Mouse (Mus musculus) heart, adult 11 months (tissue): ENCODE results near the gene Pdcd6.

Source experiments
- DNase-seq: peaks from one replicate; pipeline ENCODE4 v3.0.0; 2022

Pdcd6 gene

GRCm38 (mm10) chr13:74317170-74317849, at the start of gene Pdcd6:
Gene Pdcd6 (minus strand): TSS chr13:74317580.
- peak; percentile 100 for DNase-seq

GRCm38 (mm10) chr13:74363859-74364235, 46.5 kb upstream of the Pdcd6 start, which contains the start of gene Lrrc14b:
Gene Lrrc14b (minus strand): TSS chr13:74364005.
- DNase-seq = peak; percentile 97

DNA sequence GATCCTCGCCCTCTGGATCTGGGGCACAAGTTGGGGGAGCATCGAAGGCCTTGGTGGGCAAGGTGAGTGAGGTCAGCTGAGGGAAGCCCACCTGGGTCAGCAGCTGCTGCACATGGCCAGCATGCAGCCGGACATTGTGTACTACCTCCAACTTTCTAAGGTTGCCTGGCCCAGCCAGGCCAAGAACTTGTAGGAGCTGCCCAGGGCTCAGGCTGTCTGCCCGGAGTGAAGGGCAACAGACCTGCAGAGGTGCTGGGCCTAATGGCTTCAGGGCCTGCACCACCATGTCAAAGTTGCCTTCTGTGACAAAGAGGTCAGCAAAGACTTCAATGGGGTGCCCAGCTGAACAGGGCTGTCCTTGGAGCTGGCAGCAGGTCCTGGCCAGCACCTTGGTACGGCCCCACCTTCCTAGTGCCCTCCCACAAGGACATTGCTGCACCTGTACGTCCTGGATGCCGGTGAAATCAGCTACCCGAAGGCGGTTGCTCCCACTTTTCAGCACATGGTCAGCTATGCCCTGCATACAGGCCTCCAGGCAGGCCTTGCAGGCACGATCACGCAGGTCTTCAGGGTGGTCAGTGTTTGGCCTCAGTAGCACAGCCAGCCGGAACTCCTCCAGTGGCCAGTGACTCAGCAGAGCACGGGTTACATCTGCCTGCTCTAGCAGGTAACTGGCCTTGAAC, 45.9 kb upstream of the Pdcd6 start:
- DNase-seq = peak; percentile 93

DNA sequence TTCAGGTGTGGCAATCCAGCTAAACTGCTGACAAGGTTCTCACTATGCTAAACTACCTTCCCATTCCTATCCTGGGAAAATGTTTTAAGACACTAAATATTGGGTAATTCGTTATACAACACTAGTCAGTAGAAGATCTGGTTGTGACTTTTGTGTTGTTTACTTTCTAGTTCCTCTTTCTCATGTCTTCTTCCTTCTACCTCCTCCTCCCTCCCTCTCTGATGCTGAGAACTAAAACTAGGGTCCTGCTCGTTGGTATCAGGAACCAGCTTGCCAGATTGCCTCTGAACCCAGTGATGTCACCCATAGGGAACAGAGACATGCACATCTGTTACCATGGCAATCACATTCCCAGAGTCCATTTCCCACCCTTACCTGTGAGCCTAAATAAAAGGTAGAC, 44.8 kb upstream of the Pdcd6 start:
- peak; percentile 85 for DNase-seq

GRCm38 (mm10) chr13:74356491-74356890, 39.1 kb upstream of the Pdcd6 start:
- DNase-seq = peak; percentile 78

GRCm38 (mm10) chr13:74350435-74350906, 33.1 kb upstream of the Pdcd6 start:
- DNase-seq = no peak

GRCm38 (mm10) chr13:74349566-74350434, 32.4 kb upstream of the Pdcd6 start, which contains the start of the genes Sdha and Ccdc127:
Gene Sdha (minus strand): TSS chr13:74350280.
Gene Ccdc127 (plus strand): TSS chr13:74350309.
- peak; percentile 100 for DNase-seq

GRCm38 (mm10) chr13:74341036-74341435, 23.7 kb upstream of the Pdcd6 start:
- no peak for DNase-seq

DNA sequence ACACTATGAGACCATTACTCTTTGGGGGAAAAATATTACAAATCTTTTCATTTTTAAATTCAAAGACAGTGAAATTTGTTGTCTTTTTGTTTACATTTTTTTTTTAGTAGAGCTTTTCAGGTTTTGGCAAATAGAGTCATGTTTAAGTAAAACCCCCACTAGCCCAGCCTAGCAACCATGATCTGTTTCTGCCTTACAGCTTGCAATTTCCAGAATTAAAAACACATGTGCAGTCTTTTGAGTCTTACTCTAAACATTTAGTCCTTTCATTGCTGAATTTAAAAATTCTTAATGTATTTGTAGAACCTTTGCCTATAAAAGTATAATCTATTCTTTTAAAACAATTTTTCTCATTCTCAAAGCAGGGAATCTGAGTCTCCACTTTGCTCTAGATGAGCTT, 11.9 kb upstream of the Pdcd6 start:
- DNase-seq = no peak

DNA sequence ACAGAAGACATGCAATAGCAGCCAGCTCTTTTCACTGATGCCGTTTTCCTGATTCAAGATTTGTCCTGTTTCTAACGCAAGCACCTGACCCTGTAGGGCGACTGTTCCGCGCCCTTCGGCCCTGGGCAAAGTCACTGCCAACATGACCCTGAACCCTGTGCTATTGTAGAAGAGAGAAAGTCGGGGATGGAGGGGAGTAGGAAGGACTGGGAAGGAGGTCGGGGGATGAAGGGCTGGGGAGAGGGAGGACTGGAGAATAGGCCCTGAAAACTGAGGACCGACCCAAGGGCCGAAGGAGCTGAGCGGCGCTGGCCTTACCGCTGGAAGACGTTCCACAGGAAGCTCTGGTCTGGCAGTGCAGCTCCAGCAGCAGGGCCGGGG, 601 bp downstream of the Pdcd6 start:
- DNase-seq = no peak

GRCm38 (mm10) chr13:74316386-74316785, 994 bp downstream of the Pdcd6 start:
- DNase-seq = peak; percentile 37

GRCm38 (mm10) chr13:74314616-74315015, 2.8 kb downstream of the Pdcd6 start:
- DNase-seq = peak; percentile 49

GRCm38 (mm10) chr13:74305780-74306179, 11.6 kb downstream of the Pdcd6 start:
- peak; percentile 61 for DNase-seq

DNA sequence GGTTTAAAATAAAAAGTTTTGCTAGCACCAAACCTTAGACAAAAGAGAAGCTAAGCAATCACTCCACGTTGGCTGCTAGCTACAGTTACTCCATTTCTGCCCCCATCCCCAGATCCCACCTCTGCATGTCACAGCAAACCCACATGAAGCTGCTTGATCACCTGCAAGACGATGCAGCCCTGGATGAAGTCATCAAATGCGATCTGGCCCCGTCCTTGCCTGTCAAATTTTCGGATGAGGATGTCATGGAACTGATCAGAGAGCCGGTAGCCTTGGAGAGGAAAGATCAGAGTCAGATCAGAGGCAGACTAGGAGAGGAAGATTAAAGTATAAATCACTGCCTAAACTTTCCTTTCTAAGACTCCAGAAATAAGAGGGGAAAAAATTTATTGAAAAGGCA, 12.0 kb downstream of the Pdcd6 start:
- DNase-seq = peak; percentile 55

GRCm38 (mm10) chr13:74302050-74303037, 15.0 kb downstream of the Pdcd6 start:
- DNase-seq = peak; percentile 81

GRCm38 (mm10) chr13:74301607-74301984, 15.8 kb downstream of the Pdcd6 start:
- peak; percentile 90 for DNase-seq

GRCm38 (mm10) chr13:74300925-74301606, 16.3 kb downstream of the Pdcd6 start:
- DNase-seq = peak; percentile 93

- peak; percentile 43 for DNase-seq
These were observed 21.0 kb downstream of the Pdcd6 start for GRCm38 (mm10) chr13:74296376-74296775.

- peak; percentile 93 for DNase-seq
These were observed 25.2 kb downstream of the Pdcd6 start, which contains the start of gene Ahrr for GRCm38 (mm10) chr13:74292167-74292566. Gene Ahrr (minus strand): TSS chr13:74292331.

DNA sequence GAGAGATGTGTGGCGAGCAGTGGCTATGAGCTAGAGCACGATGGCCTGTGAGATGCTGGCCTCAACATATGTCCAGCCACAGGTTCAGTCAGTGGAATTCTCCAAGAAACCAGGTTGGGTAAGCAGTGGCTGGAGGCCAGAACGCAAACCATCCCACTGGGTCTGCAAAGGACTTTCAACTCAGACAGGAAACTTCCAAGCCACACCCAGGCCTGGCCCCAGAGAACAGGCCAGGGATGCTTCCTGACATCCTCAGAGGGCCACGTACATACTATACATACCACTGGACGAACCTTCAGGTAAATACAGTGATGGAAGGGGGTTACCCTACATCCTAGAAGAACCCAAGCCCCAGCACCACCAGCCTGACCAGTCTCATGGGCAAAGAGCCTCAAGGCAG, 27.7 kb downstream of the Pdcd6 start:
- peak; percentile 78 for DNase-seq

GRCm38 (mm10) chr13:74282299-74282698, 35.1 kb downstream of the Pdcd6 start:
- DNase-seq = no peak
